8 mouse cellular contexts compared by ENCODE assay signal in genomic region chr7:138907043-138907442, GRCm38 (mm10). TPM values are rescaled to one million over a fixed set of nuclear protein-coding genes. Genes with fewer than 3 reads are reported as not detected.
DNase-seq lines count a peak whose midpoint lies in the region; ATAC-seq and TF ChIP-seq lines count a peak whose summit lies in the region.

No protein-coding gene starts in this region.

- peak; percentile 61 for TF ChIP-seq POLR2A in ES-Bruce4 (IDR thresholded peaks at IDR 0.05; ENCODE audit: insufficient read depth, low read length)

- no peaks in the 10 kb centered on the region for H3K36me3 ChIP-seq in ES-Bruce4 (ENCODE audit: control insufficient read depth, insufficient read depth, low read length, poor library complexity, severe bottlenecking)
- H3K36me3 ChIP-seq in embryonic facial prominence, embryonic 12.5 days, result no peaks in the 10 kb centered on the region
- H3K36me3 ChIP-seq in heart, embryonic 13.5 days, result peaks cover 3% of the 10 kb centered on the region; the same call in 1 of the 2 replicates
- no peaks in the 10 kb centered on the region for H3K36me3 ChIP-seq in kidney, postnatal 0 days (ENCODE audit: insufficient read depth, low read length)
- H3K36me3 ChIP-seq in stomach, embryonic 15.5 days, result no peaks in the 10 kb centered on the region

- peak; percentile 45; the same call in 1 of the 2 replicates for ATAC-seq in embryonic facial prominence, embryonic 12.5 days (ENCODE audit: insufficient number of reproducible peaks, insufficient read depth, low FRiP score, low TSS enrichment)
- ATAC-seq in heart, embryonic 13.5 days (ENCODE audit: extremely low read depth, insufficient number of reproducible peaks, low FRiP score, low TSS enrichment), result peak; percentile 58; the same call in 1 of the 2 replicates
- 0 out of 2 replicates have a peak, but pooled peaks have one; percentile 40 for ATAC-seq in kidney, postnatal 0 days (replicated peaks; ENCODE audit: low FRiP score, low read depth)
- no peak for ATAC-seq in stomach, embryonic 15.5 days (ENCODE audit: insufficient read depth, low FRiP score, low read depth)

- H3K27me3 ChIP-seq in ES-Bruce4 (ENCODE audit: control insufficient read depth, insufficient read depth, low read length, poor library complexity, severe bottlenecking), result no peaks in the 10 kb centered on the region
- no peaks in the 10 kb centered on the region for H3K27me3 ChIP-seq in embryonic facial prominence, embryonic 12.5 days
- H3K27me3 ChIP-seq in heart, embryonic 13.5 days (replicated peaks), result no peaks in the 10 kb centered on the region
- H3K27me3 ChIP-seq in kidney, postnatal 0 days (ENCODE audit: insufficient read depth, low read length), result no peaks in the 10 kb centered on the region
- no peaks in the 10 kb centered on the region for H3K27me3 ChIP-seq in stomach, embryonic 15.5 days (replicated peaks)

- peak overlapping the region; percentile 89 for H3K4me3 ChIP-seq in ES-Bruce4 (ENCODE audit: low read depth, low read length)
- peak overlapping the region; percentile 17 for H3K4me3 ChIP-seq in embryonic facial prominence, embryonic 12.5 days
- peak overlapping the region; percentile 89 for H3K4me3 ChIP-seq in heart, embryonic 13.5 days
- peak overlapping the region; percentile 18; the same call in 1 of the 2 replicates for H3K4me3 ChIP-seq in kidney, postnatal 0 days (replicated peaks; ENCODE audit: low read depth, low read length)
- H3K4me3 ChIP-seq in stomach, embryonic 15.5 days (replicated peaks), result peak overlapping the region; percentile 19; the same call in 1 of the 2 replicates

- WGBS in embryonic facial prominence, embryonic 12.5 days, result 7% methylated on average over 7 of the region's 7 CpGs
- WGBS in heart, embryonic 13.5 days, result 3% methylated on average over 7 of the region's 7 CpGs
- 13% methylated on average over 7 of the region's 7 CpGs for WGBS in kidney, postnatal 0 days
- WGBS in stomach, embryonic 15.5 days, result 10% methylated on average over 7 of the region's 7 CpGs

- no peak overlapping the region; the same call in 1 of the 2 replicates for H3K27ac ChIP-seq in ES-Bruce4 (ENCODE audit: insufficient read depth, low read length)
- H3K27ac ChIP-seq in embryonic facial prominence, embryonic 12.5 days, result 0 out of 2 replicates have a peak overlapping the region, but pooled peaks have one; percentile 27
- peak overlapping the region; percentile 92 for H3K27ac ChIP-seq in heart, embryonic 13.5 days (replicated peaks)
- H3K27ac ChIP-seq in kidney, postnatal 0 days, result no peak overlapping the region
- H3K27ac ChIP-seq in stomach, embryonic 15.5 days, result 0 out of 2 replicates have a peak overlapping the region, but pooled peaks have one; percentile 17

- no peaks in the 10 kb centered on the region for H3K9me3 ChIP-seq in ES-Bruce4 (replicated peaks; ENCODE audit: control insufficient read depth, insufficient read depth, low read length, poor library complexity, severe bottlenecking)
- H3K9me3 ChIP-seq in embryonic facial prominence, embryonic 12.5 days, result no peaks in the 10 kb centered on the region
- no peaks in the 10 kb centered on the region for H3K9me3 ChIP-seq in heart, embryonic 13.5 days
- H3K9me3 ChIP-seq in kidney, postnatal 0 days (replicated peaks; ENCODE audit: low read length), result no peaks in the 10 kb centered on the region
- no peaks in the 10 kb centered on the region for H3K9me3 ChIP-seq in stomach, embryonic 15.5 days

- H3K4me2 ChIP-seq in embryonic facial prominence, embryonic 12.5 days (replicated peaks), result peak overlapping the region; percentile 69
- H3K4me2 ChIP-seq in heart, embryonic 13.5 days, result peak overlapping the region; percentile 83
- H3K4me2 ChIP-seq in kidney, postnatal 0 days (ENCODE audit: low read length), result peak overlapping the region; percentile 70
- H3K4me2 ChIP-seq in stomach, embryonic 15.5 days, result peak overlapping the region; percentile 41

- H3K9ac ChIP-seq in ES-Bruce4 (ENCODE audit: low read depth, poor library complexity, severe bottlenecking), result no peak overlapping the region
- no peak overlapping the region for H3K9ac ChIP-seq in embryonic facial prominence, embryonic 12.5 days
- H3K9ac ChIP-seq in heart, embryonic 13.5 days, result peak overlapping the region; percentile 99
- H3K9ac ChIP-seq in kidney, postnatal 0 days (ENCODE audit: low read depth, low read length), result no peak overlapping the region
- no peak overlapping the region for H3K9ac ChIP-seq in stomach, embryonic 15.5 days

- peak; percentile 36; the same call in 1 of the 2 replicates for TF ChIP-seq EP300 in ES-Bruce4 (IDR thresholded peaks at IDR 0.05; ENCODE audit: insufficient read depth, low read depth, low read length)

- H3K4me1 ChIP-seq in ES-Bruce4 (ENCODE audit: control insufficient read depth, insufficient read depth, low read length), result peaks cover 5% of the 10 kb centered on the region
- H3K4me1 ChIP-seq in embryonic facial prominence, embryonic 12.5 days, result peaks cover 26% of the 10 kb centered on the region
- peaks cover 60% of the 10 kb centered on the region for H3K4me1 ChIP-seq in heart, embryonic 13.5 days
- H3K4me1 ChIP-seq in kidney, postnatal 0 days (replicated peaks; ENCODE audit: insufficient read depth, low read length), result peaks cover 10% of the 10 kb centered on the region
- H3K4me1 ChIP-seq in stomach, embryonic 15.5 days, result peaks cover 23% of the 10 kb centered on the region

- no peak for TF ChIP-seq CTCF in ES-Bruce4 (IDR thresholded peaks at IDR 0.05; ENCODE audit: low read depth, low read length)
- TF ChIP-seq CTCF in kidney, postnatal 0 days (IDR thresholded peaks at IDR 0.05; ENCODE audit: low read depth), result no peak

- peak; percentile 78 for DNase-seq in adipocyte (ENCODE audit: low spot score)
- peak; percentile 69 for DNase-seq in kidney, postnatal 0 days (ENCODE audit: low spot score)
- DNase-seq in lung, postnatal 10 days, result peak; percentile 62
- no peak for DNase-seq in thymus, postnatal 0 days (ENCODE audit: low spot score)

RNA-seq across cellular contexts. Expression of gene Bnip3, which starts 2.3 kb away (rescaled TPM):
- polyA plus RNA-seq in ES-Bruce4 (2011; ENCODE audit: insufficient read depth, insufficient read length, low read depth, missing spikeins), result 70.8 and 73.7 TPM in 2 replicates
- 84.2 and 91.0 TPM in 2 replicates for polyA plus RNA-seq in embryonic facial prominence, embryonic 12.5 days (2016; fragmentation: Nextera tagmentation; extraction: Ambion mirVana)
- polyA plus RNA-seq in heart, embryonic 13.5 days (2015; fragmentation: Nextera tagmentation; extraction: Ambion mirVana), result 282 and 334 TPM in 2 replicates
- 125 and 129 TPM in 2 replicates for polyA plus RNA-seq in kidney, postnatal 0 days (2015; fragmentation: Nextera tagmentation; extraction: Ambion mirVana)
- polyA plus RNA-seq in stomach, embryonic 15.5 days (2015; fragmentation: Nextera tagmentation; extraction: Ambion mirVana), result 127 and 140 TPM in 2 replicates
- 41.4 and 42.5 TPM in 2 replicates for polyA plus RNA-seq in thymus, postnatal 0 days (2015; fragmentation: Nextera tagmentation; extraction: Ambion mirVana)

RNA-seq across cellular contexts. Expression of gene Jakmip3, which starts 33.5 kb away (rescaled TPM):
- polyA plus RNA-seq in ES-Bruce4 (2011; ENCODE audit: insufficient read depth, insufficient read length, low read depth, missing spikeins), result not detected in 2 replicates
- polyA plus RNA-seq in embryonic facial prominence, embryonic 12.5 days (2016; fragmentation: Nextera tagmentation; extraction: Ambion mirVana), result 0.67 and 0.74 TPM in 2 replicates
- polyA plus RNA-seq in heart, embryonic 13.5 days (2015; fragmentation: Nextera tagmentation; extraction: Ambion mirVana), result 0.10 TPM in 1 of 2 replicates, not detected in the other
- 0.05 TPM in 1 of 2 replicates, not detected in the other for polyA plus RNA-seq in kidney, postnatal 0 days (2015; fragmentation: Nextera tagmentation; extraction: Ambion mirVana)
- polyA plus RNA-seq in stomach, embryonic 15.5 days (2015; fragmentation: Nextera tagmentation; extraction: Ambion mirVana), result 0.14 and 0.23 TPM in 2 replicates
- not detected in 2 replicates for polyA plus RNA-seq in thymus, postnatal 0 days (2015; fragmentation: Nextera tagmentation; extraction: Ambion mirVana)

Comparison
In these comparisons a context has a peak if more than half of its experiments do, and no peak if none do; other contexts are left out.
1. H3K27ac ChIP-seq: peak in embryonic facial prominence, embryonic 12.5 days (single experiment), heart, embryonic 13.5 days (single experiment) and stomach, embryonic 15.5 days (single experiment); none in ES-Bruce4 (single experiment) and kidney, postnatal 0 days (single experiment).
2. H3K4me3 ChIP-seq: peak in every context shown above with its lines; median percentile 89 in ES-Bruce4; 89 in heart, embryonic 13.5 days; 19 in stomach, embryonic 15.5 days; 18 in kidney, postnatal 0 days; 17 in embryonic facial prominence, embryonic 12.5 days.
3. Peak in every context shown above with its lines, with median percentiles within 50 percentile points of each other: H3K4me2 ChIP-seq.